Mouse (Mus musculus) cerebellum, adult 2 months (tissue): ENCODE measurements at regions not wholly inside any gene's neighbourhood (a gene's known extent, or its start where the extent isn't known, plus 50 kb on each side); places are given as distances from the start of the nearest gene placed in this dataset.

ENCODE experiments used
- DNase-seq, 2 experiments: peaks; one replicate each; pipeline ENCODE4 v3.0.0; 2021
- H3K27ac ChIP-seq: fragments of 200-500 bp; 2 replicates; pipeline ENCODE4 v1.5.1; 2012; ENCODE audit warnings: low read length, control low read depth, inconsistent platforms; ENCODE audit not compliant: insufficient read depth
- H3K27me3 ChIP-seq: fragments of 200-500 bp; 2 replicates; pipeline ENCODE4 v1.6.1; 2012; ENCODE audit warnings: inconsistent platforms, mild to moderate bottlenecking, low read length, moderate library complexity; ENCODE audit not compliant: control insufficient read depth, insufficient read depth
- H3K4me1 ChIP-seq: fragments of 200-500 bp; 2 replicates; pipeline ENCODE4 v1.6.1; 2011; ENCODE audit warnings: low read length; ENCODE audit not compliant: control insufficient read depth, insufficient read depth
- H3K4me3 ChIP-seq: fragments of 200-500 bp; replicated peaks from 2 replicates; pipeline ENCODE3; 2011; ENCODE audit warnings: mild to moderate bottlenecking, low read depth, low read length, control low read depth; ENCODE audit not compliant: insufficient read depth
- CTCF ChIP-seq: fragments of 200-500 bp; IDR thresholded peaks from 2 replicates; pipeline ENCODE4 v1.5.1; 2011; ENCODE audit warnings: low read depth, mild to moderate bottlenecking, control low read depth, low read length, moderate library complexity, borderline replicate concordance; ENCODE audit not compliant: insufficient read depth
- POLR2A ChIP-seq: fragments of 200-500 bp; IDR thresholded peaks from 2 replicates; pipeline ENCODE4 v1.6.1; 2011; ENCODE audit warnings: low read length, control low read depth, borderline replicate concordance; ENCODE audit not compliant: insufficient read depth
- WGBS: fragments of 180-500 bp; shearing (Covaris S2); methylation state at CpG from one replicate; pipeline ENCODE4 v1.1.7; 2018; 5-methylcytosine and 5-hydroxymethylcytosine counted together

DNA sequence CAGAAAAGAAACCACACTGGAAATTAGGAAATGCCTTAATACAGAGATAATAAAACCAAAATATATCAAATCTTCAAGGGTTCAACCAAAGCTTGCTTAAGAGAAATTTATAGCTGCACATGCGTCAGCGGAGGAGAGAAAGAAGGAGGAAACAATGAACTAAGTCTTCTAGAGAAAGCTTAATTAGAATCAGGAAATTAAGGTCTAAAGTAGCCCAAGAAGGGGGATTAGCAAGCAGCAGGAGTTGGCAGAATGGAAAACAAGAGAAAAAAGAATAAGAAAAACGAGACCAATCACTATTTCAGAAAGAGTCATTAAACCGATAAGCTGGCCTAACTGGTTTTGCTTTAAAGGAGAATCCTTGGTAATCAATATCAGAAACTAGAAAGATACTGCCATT is 119.4 kb upstream of the Irf2bp2 start:
- no peak overlapping the region for H3K27ac ChIP-seq

DNA sequence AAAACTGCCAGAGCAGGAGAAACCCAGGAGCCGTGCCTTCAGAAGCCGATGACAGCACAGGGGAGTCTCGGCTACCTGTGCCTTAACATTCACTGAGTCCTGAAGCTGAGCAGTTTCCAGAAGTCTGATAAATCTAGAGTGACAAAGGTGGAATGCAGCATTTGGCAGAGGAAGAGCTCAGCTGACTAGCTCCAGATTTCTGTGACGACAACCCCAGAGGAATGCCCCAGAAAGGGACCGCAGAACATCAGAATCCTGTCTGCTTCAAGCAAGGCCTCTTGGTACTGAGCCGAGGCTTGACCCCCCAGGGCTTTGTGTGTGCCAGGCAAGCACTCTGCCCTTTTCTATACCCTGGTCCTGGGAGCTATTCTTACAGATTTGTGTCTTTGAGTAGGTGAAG is 119.0 kb upstream of the Irf2bp2 start:
- WGBS, result 18% methylated on average over 6 of the region's 6 CpGs
- Histone ChIP-seq H3K4me3 (no peak overlapping the region), H3K27me3 (no peaks in the 10 kb centered on the region), H3K27ac (no peak overlapping the region), H3K4me1 (peaks cover 16% of the 10 kb centered on the region)
- TF ChIP-seq CTCF (no peak), POLR2A (no peak)
- DNase-seq, result peak; percentile 61 to 68

More for the DNA sequence above, 119.4 kb upstream of the Irf2bp2 start:
- Histone ChIP-seq H3K4me1 (peaks cover 19% of the 10 kb centered on the region), H3K27me3 (no peaks in the 10 kb centered on the region), H3K4me3 (no peak overlapping the region)
- DNase-seq, result no peak
- 78% methylated on average over 4 of the region's 4 CpGs for WGBS
- no peak for TF ChIP-seq POLR2A
- no peak for TF ChIP-seq CTCF

DNA sequence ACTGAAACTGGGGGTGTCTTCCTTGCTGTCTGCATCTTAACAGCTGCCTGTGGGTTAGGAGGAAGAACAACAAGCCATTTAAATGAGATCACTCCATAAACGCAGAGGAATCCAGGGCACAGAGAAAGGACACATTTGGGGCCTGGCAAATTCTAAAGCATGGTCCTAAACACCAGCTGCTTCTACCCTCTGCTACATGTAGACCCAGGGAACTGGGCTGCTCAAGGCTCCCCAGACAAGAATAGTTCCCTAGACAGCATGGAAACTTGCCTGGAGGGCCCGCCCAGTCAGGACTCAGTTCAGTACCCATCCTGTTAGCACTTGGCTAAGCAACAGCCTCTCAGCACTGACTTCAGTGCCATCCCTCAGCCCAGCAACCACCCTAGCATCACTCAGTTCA is 115.2 kb upstream of the Irf2bp2 start:
- no peak for DNase-seq
- 72% methylated on average over 2 of the region's 2 CpGs for WGBS
- TF ChIP-seq POLR2A (no peak), CTCF (no peak)
- Histone ChIP-seq H3K4me3 (no peak overlapping the region), H3K27me3 (no peaks in the 10 kb centered on the region), H3K4me1 (peaks cover 9% of the 10 kb centered on the region), H3K27ac (no peak overlapping the region)

DNA sequence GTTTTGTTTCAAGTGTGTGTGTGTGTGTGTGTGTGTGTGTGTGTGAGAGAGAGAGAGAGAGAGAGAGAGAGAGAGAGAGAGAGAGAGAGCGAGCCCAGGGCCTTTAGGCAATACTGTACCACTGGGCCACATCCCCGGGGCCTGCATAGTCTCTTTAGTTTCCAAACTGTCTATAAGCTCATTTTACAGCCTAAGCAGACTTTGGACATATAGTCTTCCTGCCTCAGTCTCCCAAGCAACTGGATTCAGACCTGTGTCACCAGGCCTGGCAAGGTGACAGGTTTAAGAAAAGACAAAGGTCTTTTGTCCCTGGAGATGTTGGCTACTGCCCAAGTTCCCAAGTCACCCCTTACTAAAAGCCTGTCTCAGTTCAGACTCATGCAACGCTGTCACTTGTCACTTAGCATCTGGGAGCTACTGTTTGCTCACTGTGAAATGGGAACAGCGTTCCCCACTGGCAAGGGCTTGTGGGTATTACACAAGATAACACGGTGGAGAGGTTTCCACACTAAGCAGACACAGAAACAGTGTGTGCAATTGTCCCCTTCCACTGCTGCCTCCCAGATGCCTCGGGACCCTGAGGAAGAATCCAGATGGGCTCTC is 113.6 kb upstream of the Irf2bp2 start:
- H3K27me3 ChIP-seq, result no peaks in the 10 kb centered on the region
- no peak for DNase-seq
- no peak overlapping the region for H3K27ac ChIP-seq
- H3K4me3 ChIP-seq, result no peak overlapping the region
- TF ChIP-seq POLR2A, result no peak
- TF ChIP-seq CTCF, result no peak
- H3K4me1 ChIP-seq, result peaks cover 3% of the 10 kb centered on the region
- WGBS, result 61% methylated on average over 6 of the region's 6 CpGs

DNA sequence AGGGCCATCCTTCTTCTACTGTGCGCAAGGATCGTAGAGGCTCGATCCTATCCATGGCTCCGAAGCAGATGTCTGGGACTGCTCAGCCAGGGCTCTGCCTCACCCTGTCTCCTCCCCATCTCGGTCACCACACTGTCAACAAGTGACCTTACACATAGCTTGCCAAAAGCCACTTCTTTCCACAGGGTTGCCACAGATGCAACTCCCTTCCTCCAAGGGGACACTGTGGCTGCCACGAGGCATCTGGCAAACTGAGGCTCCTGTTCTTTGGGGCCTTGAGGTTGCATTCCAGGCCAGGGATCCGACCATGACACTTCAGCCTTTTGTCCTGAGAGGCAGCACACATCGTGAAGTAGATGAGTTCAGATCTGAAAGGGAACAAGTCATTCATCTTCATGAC is 112.5 kb upstream of the Irf2bp2 start:
- no peak for TF ChIP-seq CTCF
- TF ChIP-seq POLR2A, result no peak
- 76% methylated on average over 8 of the region's 8 CpGs for WGBS
- Histone ChIP-seq H3K27ac (no peak overlapping the region), H3K4me3 (no peak overlapping the region), H3K27me3 (no peaks in the 10 kb centered on the region), H3K4me1 (no peaks in the 10 kb centered on the region)
- no peak for DNase-seq

DNA sequence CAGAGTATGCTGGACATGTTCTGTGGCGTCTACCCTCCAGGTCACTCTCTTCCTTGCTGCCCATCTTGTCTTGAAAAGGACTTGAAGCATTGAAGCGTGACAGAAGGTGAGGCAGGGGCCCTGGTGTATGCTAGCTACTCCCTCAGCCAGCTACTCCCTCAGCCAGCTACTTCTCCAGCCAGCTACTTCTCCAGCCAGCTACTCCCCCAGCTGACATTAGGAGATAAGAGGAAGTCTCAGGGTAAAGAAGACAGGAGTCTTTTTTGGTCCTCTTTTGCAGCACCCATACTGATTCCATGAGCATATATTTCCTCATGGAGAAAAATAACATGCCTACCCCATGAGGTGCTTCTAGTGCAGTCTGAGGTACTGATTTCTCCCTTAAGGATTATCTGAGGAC is 111.6 kb upstream of the Irf2bp2 start:
- TF ChIP-seq POLR2A (no peak), CTCF (no peak)
- no peak for DNase-seq
- Histone ChIP-seq H3K4me1 (no peaks in the 10 kb centered on the region), H3K27ac (no peak overlapping the region), H3K4me3 (no peak overlapping the region), H3K27me3 (no peaks in the 10 kb centered on the region)
- 93% methylated on average over 2 of the region's 2 CpGs for WGBS

DNA sequence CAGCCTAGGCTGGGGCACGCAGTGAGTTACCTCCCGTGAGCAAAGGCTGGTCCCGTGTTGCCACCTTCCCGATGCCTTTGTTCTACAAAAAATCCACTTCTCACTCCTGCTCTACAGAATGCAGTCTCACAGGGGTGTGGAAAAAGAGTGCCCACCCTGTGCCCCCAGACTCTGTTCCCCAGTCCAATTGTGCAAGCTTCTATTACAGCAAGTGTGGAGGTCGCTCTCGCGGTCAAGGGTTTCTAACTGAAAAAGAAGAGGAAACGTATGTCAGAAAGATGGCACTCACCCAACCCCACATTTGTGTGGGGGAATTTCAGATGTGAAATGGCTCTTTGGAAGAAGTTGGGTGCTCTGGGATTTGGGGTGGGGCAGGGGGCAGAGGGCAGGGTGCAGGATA is 110.9 kb upstream of the Irf2bp2 start:
- Histone ChIP-seq H3K4me1 (no peaks in the 10 kb centered on the region), H3K27me3 (no peaks in the 10 kb centered on the region), H3K27ac (no peak overlapping the region), H3K4me3 (no peak overlapping the region)
- no peak for TF ChIP-seq POLR2A
- no peak for TF ChIP-seq CTCF
- DNase-seq, result no peak
- 86% methylated on average over 8 of the region's 8 CpGs for WGBS

DNA sequence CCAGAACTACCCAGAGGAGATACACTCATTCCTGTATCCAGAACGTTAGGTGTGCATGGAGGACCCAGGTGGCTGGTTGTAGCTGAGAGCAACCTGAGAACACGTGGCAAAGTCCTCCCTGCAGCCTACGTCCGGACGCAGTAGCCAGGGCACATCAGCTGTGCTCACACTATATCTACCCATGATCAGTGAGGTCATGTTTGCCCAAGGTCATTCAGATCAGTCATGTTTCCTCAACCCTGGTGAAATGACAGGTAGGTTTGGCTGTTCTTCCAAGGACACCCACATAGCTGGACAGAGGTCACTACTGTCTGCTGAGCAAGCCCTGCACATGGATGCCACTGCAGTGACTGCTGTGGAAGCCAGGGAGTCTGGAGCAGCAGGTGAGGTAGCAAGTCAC is 109.8 kb upstream of the Irf2bp2 start:
- no peak for DNase-seq
- Histone ChIP-seq H3K27ac (no peak overlapping the region), H3K27me3 (no peaks in the 10 kb centered on the region), H3K4me1 (no peaks in the 10 kb centered on the region), H3K4me3 (no peak overlapping the region)
- no peak for TF ChIP-seq CTCF
- 98% methylated on average over 5 of the region's 5 CpGs for WGBS
